Mouse (Mus musculus) c-Kit-positive CD71-negative TER-119-negative erythroid progenitor cells, embryonic 14.5 days (primary cell): ENCODE data around the gene Tbc1d4.

Experiments used
- DNase-seq: peaks from one replicate; pipeline ENCODE4 v3.0.0-alpha.2; 2013; ENCODE audit warnings: low read depth

Tbc1d4 gene

GRCm38 (mm10) chr14:101532090-101532695, 76.8 kb downstream of the Tbc1d4 start:
- DNase-seq, result no peak

- DNase-seq, result no peak
Observed at GRCm38 (mm10) chr14:101530455-101530854, 78.5 kb downstream of the Tbc1d4 start.

GRCm38 (mm10) chr14:101529194-101529593, 79.8 kb downstream of the Tbc1d4 start:
- no peak for DNase-seq

- DNase-seq, result no peak
Observed at GRCm38 (mm10) chr14:101527420-101527996, 81.5 kb downstream of the Tbc1d4 start.

GRCm38 (mm10) chr14:101526478-101526877, 82.5 kb downstream of the Tbc1d4 start:
- DNase-seq, result no peak

GRCm38 (mm10) chr14:101519964-101520363, 89.0 kb downstream of the Tbc1d4 start:
- no peak for DNase-seq

- no peak for DNase-seq
Observed at GRCm38 (mm10) chr14:101518259-101518658, 90.7 kb downstream of the Tbc1d4 start.

GRCm38 (mm10) chr14:101517801-101518200, 91.2 kb downstream of the Tbc1d4 start:
- DNase-seq, result no peak

GRCm38 (mm10) chr14:101517341-101517740, 91.7 kb downstream of the Tbc1d4 start:
- peak; percentile 33 for DNase-seq

GRCm38 (mm10) chr14:101516864-101517263, 92.1 kb downstream of the Tbc1d4 start:
- DNase-seq, result no peak

GRCm38 (mm10) chr14:101516031-101516430, 93.0 kb downstream of the Tbc1d4 start:
- no peak for DNase-seq

GRCm38 (mm10) chr14:101515271-101515670, 93.7 kb downstream of the Tbc1d4 start:
- no peak for DNase-seq

- DNase-seq, result no peak
Observed at GRCm38 (mm10) chr14:101514557-101514971, 94.4 kb downstream of the Tbc1d4 start.

GRCm38 (mm10) chr14:101513163-101513562, 95.8 kb downstream of the Tbc1d4 start:
- DNase-seq, result no peak

GRCm38 (mm10) chr14:101511410-101511809, 97.6 kb downstream of the Tbc1d4 start:
- DNase-seq, result no peak

- no peak for DNase-seq
Observed at GRCm38 (mm10) chr14:101510540-101511313, 98.3 kb downstream of the Tbc1d4 start.

GRCm38 (mm10) chr14:101509759-101510158, 99.2 kb downstream of the Tbc1d4 start:
- DNase-seq, result no peak

GRCm38 (mm10) chr14:101507956-101508355, 101.0 kb downstream of the Tbc1d4 start:
- DNase-seq, result no peak

- no peak for DNase-seq
Observed at GRCm38 (mm10) chr14:101507146-101507545, 101.8 kb downstream of the Tbc1d4 start.

- DNase-seq, result no peak
Observed at GRCm38 (mm10) chr14:101505805-101506204, 103.2 kb downstream of the Tbc1d4 start.

- DNase-seq, result no peak
Observed at GRCm38 (mm10) chr14:101504473-101505200, 104.4 kb downstream of the Tbc1d4 start.

GRCm38 (mm10) chr14:101503168-101503961, 105.6 kb downstream of the Tbc1d4 start:
- no peak for DNase-seq
